Mouse (Mus musculus): ENCODE measurements around the gene Lrrc38. TPM values are rescaled to one million over a fixed set of nuclear protein-coding genes. Genes with fewer than 3 reads are reported as not detected.

Lrrc38 gene
- total RNA-seq (2021), result under 1 TPM; 0.71 to 0.93 TPM

GRCm38 (mm10) chr4:143349484-143349906 is at the start of gene Lrrc38:
Gene Lrrc38, plus strand, starts transcription at chr4:143349757.
- peak in 1 of 2 experiments; percentile 55 for DNase-seq (ENCODE audit: extremely low spot score in 1 of 2, low spot score in 2 of 2)
- intact Hi-C loops (cut with DNase I), result no loop called here

GRCm38 (mm10) chr4:143300113-143300688 is 49.4 kb upstream of the Lrrc38 start:
- intact Hi-C loops (cut with DNase I), result no loop called here

GRCm38 (mm10) chr4:143301042-143301441 is 48.5 kb upstream of the Lrrc38 start:
- intact Hi-C loops (cut with DNase I), result no loop called here
- DNase-seq (ENCODE audit: extremely low spot score in 1 of 2, low spot score in 2 of 2), result no peak

More at GRCm38 (mm10) chr4:143300113-143300688, 49.4 kb upstream of the Lrrc38 start:
- no peak for DNase-seq (ENCODE audit: extremely low spot score in 1 of 2, low spot score in 2 of 2)

- DNase-seq (ENCODE audit: extremely low spot score in 1 of 2, low spot score in 2 of 2), result no peak
- intact Hi-C loops (cut with DNase I), result no loop called here
These were observed 47.7 kb upstream of the Lrrc38 start for GRCm38 (mm10) chr4:143301875-143302274.

- intact Hi-C loops (cut with DNase I), result no loop called here
- no peak for DNase-seq (ENCODE audit: extremely low spot score in 1 of 2, low spot score in 2 of 2)
These were observed 47.2 kb upstream of the Lrrc38 start for GRCm38 (mm10) chr4:143302279-143302890.

GRCm38 (mm10) chr4:143305031-143305430 is 44.5 kb upstream of the Lrrc38 start:
- intact Hi-C loops (cut with DNase I), result no loop called here
- DNase-seq (ENCODE audit: extremely low spot score in 1 of 2, low spot score in 2 of 2), result no peak

GRCm38 (mm10) chr4:143305987-143306772 is 43.4 kb upstream of the Lrrc38 start:
- no peak for DNase-seq (ENCODE audit: extremely low spot score in 1 of 2, low spot score in 2 of 2)
- intact Hi-C loops (cut with DNase I), result no loop called here

GRCm38 (mm10) chr4:143311341-143311740 is 38.2 kb upstream of the Lrrc38 start:
- intact Hi-C loops (cut with DNase I), result no loop called here
- no peak for DNase-seq (ENCODE audit: extremely low spot score in 1 of 2, low spot score in 2 of 2)

GRCm38 (mm10) chr4:143313299-143313698 is 36.3 kb upstream of the Lrrc38 start:
- no peak for DNase-seq (ENCODE audit: extremely low spot score in 1 of 2, low spot score in 2 of 2)
- intact Hi-C loops (cut with DNase I), result no loop called here

GRCm38 (mm10) chr4:143324176-143324924 is 25.2 kb upstream of the Lrrc38 start:
- DNase-seq (ENCODE audit: extremely low spot score in 1 of 2, low spot score in 2 of 2), result no peak
- intact Hi-C loops (cut with DNase I), result no loop called here

- intact Hi-C loops (cut with DNase I), result loop anchor here (5.0 kb wide), 1 partner anchor 57 kb away; no protein-coding TSS in a partner anchor
- no peak for DNase-seq (ENCODE audit: extremely low spot score in 1 of 2, low spot score in 2 of 2)
These were observed 24.5 kb upstream of the Lrrc38 start for GRCm38 (mm10) chr4:143324925-143325624.

GRCm38 (mm10) chr4:143325625-143325941 is 24.0 kb upstream of the Lrrc38 start:
- intact Hi-C loops (cut with DNase I), result loop anchor here (5.0 kb wide), 1 partner anchor 57 kb away; no protein-coding TSS in a partner anchor

GRCm38 (mm10) chr4:143330566-143330965 is 19.0 kb upstream of the Lrrc38 start:
- intact Hi-C loops (cut with DNase I), result no loop called here
- no peak for DNase-seq (ENCODE audit: extremely low spot score in 1 of 2, low spot score in 2 of 2)

More at GRCm38 (mm10) chr4:143325625-143325941, 24.0 kb upstream of the Lrrc38 start:
- peak; percentile 69 to 81 for DNase-seq (ENCODE audit: extremely low spot score in 1 of 2, low spot score in 2 of 2)

GRCm38 (mm10) chr4:143331787-143332186 is 17.8 kb upstream of the Lrrc38 start:
- intact Hi-C loops (cut with DNase I), result no loop called here
- DNase-seq (ENCODE audit: extremely low spot score in 1 of 2, low spot score in 2 of 2), result no peak

GRCm38 (mm10) chr4:143334145-143334544 is 15.4 kb upstream of the Lrrc38 start:
- DNase-seq (ENCODE audit: extremely low spot score in 1 of 2, low spot score in 2 of 2), result no peak
- intact Hi-C loops (cut with DNase I), result no loop called here

GRCm38 (mm10) chr4:143334995-143335394 is 14.6 kb upstream of the Lrrc38 start:
- intact Hi-C loops (cut with DNase I), result no loop called here
- DNase-seq (ENCODE audit: extremely low spot score in 1 of 2, low spot score in 2 of 2), result no peak

- intact Hi-C loops (cut with DNase I), result no loop called here
- DNase-seq (ENCODE audit: extremely low spot score in 1 of 2, low spot score in 2 of 2), result no peak
These were observed 13.5 kb upstream of the Lrrc38 start for GRCm38 (mm10) chr4:143336096-143336495.

- intact Hi-C loops (cut with DNase I), result no loop called here
These were observed 9.7 kb upstream of the Lrrc38 start for GRCm38 (mm10) chr4:143339808-143340207.

GRCm38 (mm10) chr4:143341470-143341869 is 8.1 kb upstream of the Lrrc38 start:
- DNase-seq (ENCODE audit: extremely low spot score in 1 of 2, low spot score in 2 of 2), result no peak
- intact Hi-C loops (cut with DNase I), result no loop called here

More at GRCm38 (mm10) chr4:143339808-143340207, 9.7 kb upstream of the Lrrc38 start:
- DNase-seq (ENCODE audit: extremely low spot score in 1 of 2, low spot score in 2 of 2), result peak in 1 of 2 experiments; percentile 15

All from left cerebral cortex, postnatal 10 days (tissue).